Mouse (Mus musculus): Measurements from ENCODE around the gene Cyb5b.
"Not testable (repeated sequence)": the region's sequence is repeated elsewhere in the genome, so short reads cannot be mapped to it uniquely, and the experiment has no call there.

The Cyb5b gene

DNA sequence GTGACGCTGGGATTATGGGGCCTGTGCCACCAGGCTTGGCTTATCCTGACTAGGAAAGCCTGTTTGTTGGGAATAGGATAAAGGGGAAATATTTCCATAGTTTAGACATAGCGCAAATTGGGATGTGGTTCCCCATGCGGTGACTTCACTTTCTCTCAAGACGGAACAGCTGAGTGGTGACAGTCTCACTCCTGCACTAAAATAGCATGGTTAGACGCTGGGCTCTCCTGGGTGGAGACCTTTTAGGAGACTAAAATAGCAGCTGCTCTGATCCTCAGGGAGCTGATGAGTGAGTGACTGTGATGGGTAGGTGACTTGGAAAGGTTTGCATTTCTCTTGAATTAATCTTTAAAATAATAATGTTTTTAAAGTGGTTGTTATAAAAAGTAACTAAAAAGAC, 17.4 kb downstream of the Cyb5b start:
- no peak for DNase-seq (ENCODE audit: extremely low read depth, low read depth)

DNA sequence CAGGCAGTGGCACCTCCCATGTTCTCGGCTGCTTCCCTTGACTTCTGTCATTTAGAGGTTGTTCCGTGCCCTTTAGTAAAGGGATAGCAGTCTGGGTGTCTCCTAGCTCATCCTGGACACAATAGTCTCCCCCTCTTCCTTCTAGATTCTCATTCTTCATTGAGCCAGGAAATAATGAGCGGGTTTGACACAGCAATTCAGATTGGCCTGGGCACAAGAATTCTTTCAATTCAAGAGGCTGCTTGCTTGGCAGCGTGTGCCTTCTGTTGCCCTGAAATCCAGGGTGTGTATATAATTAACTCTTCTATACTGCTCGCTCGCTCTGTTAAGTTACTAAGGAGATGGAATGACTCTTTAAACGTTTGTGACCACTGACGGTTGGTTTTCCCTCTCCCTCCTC, 21.7 kb downstream of the Cyb5b start:
- no peak for DNase-seq (ENCODE audit: extremely low read depth, low read depth)

DNA sequence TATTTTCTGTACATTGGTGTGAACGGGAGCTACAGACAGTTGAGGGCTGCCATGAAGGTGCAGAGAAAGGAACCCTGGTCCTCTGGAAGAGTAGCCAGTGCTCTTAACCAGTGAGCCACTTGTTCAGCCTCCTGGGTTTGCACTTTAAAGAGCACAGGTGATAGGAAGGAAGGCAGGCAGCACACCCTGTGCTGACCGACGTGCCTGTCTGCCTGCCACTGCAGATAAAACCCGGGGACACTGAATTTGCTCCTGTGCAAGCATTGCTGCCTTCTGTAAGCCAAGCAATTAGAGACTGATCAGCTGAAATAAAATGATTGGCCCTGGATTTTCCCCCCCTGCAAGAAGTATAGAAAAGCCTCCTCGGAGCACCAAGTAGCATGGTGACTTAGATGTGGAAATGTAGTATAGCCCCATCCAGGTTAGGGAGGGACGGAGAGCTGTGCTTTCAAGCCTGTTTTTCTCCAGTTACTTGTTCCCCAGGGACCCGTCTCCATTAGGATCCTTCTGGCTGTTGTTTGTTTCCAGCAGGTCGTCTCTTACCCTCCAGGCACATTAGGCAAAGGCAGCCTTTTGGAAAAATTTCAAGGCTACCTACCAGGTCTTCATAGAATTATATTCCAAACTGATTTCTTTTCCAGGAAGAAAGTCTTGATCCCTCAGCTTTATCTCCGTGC, 22.7 kb downstream of the Cyb5b start:
- DNase-seq (ENCODE audit: extremely low read depth, low read depth) = no peak

DNA sequence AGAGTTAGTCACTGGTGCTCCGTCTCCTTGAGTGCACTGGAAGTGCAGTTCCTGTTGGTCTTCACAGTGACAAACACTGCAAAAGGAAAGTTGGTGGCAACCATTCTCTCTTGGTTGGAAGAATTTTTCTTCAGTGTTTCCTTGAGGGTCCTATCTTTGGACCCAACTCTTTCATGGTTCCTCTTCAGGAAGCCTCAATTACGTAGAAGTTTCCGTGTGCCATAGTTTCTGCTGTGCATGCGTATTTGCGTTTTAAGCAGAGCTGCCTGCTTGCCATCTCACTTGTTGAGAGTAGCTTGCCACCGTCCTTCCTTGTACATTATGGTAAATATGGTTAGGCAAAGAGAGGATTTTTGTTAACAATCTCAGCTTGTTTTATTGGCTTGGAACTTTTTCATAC, 30.7 kb downstream of the Cyb5b start:
- DNase-seq (ENCODE audit: extremely low read depth, low read depth) = no peak

DNA sequence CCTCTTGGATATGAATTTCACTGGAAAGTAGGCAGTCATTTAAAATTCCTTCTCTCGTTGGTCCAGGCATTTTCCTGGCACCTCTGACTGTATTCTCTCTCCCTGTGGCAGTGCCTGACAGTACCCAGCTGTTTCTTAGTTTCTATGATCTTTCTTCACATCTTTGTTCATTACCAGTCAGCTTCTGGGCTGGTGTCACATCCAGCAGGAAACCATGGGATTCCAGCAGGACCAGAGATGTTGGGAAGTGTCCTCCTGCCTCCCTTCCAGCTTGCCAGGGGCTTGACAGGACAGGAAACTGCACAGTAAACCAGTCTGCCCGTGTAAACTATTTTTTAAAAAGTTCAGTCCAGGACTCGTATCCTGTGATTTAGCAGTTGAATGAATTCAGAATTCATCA, 34.6 kb downstream of the Cyb5b start:
- no peak for DNase-seq (ENCODE audit: extremely low read depth, low read depth)

DNA sequence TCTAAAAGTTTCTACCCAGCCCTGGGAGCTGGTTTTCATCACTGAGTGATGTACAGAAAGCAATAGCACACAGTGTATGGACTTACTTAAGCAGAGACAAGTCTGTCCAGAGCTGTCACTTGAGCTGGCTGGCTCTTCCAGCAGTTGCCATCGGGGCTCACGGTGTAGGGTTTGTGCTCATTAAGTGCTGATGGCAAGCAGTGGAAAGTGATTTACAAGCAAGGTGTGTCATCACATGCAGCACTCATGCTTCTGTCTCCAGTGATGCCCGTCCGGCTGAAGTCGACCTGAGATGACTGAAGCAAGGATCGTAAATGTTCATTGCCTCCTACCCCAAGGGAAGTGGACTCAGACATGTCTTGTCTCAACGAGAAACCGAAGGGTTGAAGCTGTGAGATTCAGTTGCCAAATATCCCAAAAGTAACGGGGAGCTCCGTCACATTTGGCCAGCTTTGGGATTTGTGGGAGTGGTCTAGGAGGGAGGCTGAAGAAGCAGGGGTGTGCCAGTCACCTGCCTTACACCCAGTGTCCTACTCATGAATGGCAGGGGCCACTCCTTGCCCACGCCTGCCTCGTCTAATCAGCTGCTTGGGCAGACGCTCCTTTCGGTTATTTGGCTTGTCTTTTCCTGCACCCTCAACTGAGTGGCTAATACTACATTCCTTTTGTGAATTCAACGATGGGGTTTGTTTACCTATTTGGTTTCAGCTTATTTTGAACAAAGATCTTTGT, 36.4 kb downstream of the Cyb5b start:
- no peak for DNase-seq (ENCODE audit: extremely low read depth, low read depth)

DNA sequence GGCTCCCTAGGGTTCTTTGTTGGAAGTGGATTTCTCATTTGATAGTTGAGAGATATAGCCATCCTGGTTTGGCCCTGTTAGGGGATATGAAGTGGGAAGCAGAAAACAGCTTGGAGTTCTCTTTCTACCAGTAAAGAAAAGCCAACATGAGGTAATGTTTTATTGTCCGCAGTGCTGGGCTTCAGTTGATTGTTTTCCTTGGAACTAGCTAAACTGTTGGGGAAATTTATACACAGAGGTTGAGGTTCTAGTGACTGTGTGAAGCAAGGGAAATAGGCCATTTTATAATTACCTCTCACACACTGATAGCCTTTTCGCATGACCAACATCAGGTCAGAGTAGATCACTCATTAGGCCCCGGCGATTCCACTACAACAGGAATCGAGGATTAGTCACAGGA, 37.2 kb downstream of the Cyb5b start:
- no peak for DNase-seq (ENCODE audit: extremely low read depth, low read depth)

DNA sequence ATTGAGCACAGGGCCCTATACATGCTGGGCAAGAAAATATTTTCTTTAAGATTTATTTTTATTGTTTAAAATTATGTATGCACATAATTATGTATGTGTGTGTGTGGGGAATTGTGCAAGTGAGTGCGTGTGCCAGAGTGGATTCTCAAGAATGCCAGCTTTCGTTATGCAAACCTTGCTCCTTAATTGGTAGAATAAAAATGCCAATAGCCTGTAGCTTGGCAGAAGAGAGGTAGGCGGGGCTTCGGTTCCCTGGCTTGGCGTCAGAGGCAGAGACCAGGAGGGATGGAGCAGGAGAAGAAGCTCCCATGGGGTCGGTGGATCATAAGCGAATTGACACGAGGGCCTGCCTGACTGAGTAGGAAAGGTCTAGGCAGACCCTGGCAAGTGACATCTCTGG, 42.2 kb downstream of the Cyb5b start:
- no peak for DNase-seq (ENCODE audit: extremely low read depth, low read depth)

DNA sequence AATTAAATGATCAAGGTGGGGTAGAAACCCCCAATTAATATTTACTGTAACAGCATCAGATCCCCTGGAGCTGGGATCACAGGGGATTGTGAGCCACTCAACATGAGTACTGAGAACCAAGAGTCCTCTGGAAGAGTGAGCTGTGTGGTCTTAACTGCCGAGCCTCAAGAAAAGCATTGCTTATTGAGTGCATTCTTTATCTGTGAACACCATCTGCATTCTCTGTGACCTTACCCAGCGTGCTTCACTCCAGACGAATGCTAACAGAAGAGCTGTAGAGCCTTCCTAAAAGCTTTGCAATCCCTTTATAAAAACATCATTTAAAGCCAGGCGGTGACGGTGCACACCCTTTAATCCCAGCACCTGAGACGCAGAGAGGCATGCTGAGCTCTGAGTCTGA, 42.9 kb downstream of the Cyb5b start:
- DNase-seq (ENCODE audit: extremely low read depth, low read depth) = no peak

DNA sequence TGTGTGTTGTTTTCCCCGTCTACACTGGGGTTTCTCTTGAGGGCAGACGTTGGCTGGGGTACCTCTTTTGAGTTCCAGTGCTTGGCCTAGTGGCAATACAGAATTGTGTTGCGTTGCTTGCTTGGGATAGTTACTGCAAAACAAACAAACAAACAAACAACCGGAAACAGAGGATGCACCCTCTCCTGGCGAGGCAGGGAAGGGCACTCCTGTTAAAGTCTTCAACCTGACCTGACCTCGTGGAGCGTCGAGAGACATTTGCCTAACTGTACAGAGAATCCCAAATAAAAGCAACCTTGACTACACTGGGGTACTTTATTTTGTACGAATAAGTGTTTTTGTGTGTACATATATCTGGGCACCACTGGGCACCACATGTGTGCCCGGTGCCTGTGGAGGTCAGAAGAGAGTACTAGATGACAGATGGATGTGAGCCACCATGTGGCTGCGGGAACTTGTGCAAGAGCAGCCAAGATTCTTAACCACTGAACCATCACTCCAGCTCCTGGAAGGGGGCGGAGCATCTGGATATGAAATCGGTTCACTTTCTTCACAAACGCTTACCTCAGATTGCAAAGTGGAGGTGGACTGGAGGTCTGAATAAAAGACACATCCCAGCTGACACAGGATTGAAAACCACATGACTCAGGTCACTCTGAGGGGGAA, 44.5 kb downstream of the Cyb5b start:
- DNase-seq (ENCODE audit: extremely low read depth, low read depth) = no peak

DNA sequence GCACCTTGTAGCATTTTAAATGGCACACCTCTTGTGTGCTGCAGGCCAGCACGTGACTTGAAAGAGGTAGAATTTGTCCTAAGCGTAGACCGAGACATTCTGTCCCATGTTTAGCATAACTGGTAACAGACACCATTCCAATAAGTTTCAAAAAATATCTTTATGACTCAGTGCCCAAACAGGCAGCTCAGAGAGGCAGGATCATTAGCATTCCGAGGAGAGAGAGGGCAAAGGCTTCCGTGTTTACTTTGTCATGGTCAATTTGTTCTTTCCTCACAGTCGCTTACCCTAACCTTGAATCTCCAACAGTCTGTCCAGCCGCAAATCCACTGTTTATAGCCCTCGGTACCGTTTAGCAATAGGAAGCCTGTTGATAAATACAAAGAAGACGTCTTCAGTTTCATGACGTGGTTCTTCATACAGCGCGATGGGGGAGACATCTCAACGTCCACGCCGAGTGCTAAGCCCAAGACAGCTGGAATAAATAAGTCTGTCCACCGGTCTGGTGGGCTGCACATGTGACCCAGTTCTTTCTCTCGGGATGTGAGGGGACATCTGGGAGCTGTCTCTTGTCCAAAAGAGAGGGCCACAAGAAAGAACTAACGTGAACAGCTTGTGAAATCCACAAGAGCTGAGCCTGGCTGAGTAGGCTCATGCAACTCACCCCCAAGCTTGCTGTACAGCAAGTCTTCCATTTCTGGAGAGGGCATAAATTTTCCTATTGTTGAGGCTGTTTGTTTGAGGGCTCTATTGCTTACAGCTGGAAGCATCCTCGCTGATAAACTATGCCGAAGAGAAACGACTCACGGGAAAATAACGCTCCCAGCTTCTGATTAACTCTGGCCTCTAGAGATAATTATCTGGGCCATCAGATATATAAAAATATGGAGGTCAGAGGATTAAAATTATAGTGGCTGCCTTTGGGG, 47.7 kb downstream of the Cyb5b start:
- DNase-seq (ENCODE audit: extremely low read depth, low read depth) = no peak

DNA sequence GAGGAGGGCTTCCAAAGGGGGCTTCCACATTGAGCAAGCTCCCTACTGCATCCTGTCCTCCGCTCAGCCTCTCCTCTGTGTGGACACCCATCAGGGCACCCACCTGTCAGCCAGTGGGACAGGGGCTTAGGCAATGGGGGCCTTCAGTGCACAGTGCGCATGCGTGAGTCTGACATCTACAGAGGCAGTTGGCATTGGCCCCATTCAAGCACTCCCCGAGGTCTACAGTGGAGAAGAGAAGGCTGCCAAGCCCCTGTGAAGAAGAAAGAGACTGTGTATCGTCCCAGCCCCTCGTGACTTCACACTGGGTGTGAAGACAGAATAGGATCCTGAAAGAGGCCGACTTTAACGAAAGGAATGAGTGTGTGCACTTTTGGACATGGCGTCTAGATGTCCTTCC, 54.7 kb downstream of the Cyb5b start:
- no peak for DNase-seq (ENCODE audit: extremely low read depth, low read depth)

DNA sequence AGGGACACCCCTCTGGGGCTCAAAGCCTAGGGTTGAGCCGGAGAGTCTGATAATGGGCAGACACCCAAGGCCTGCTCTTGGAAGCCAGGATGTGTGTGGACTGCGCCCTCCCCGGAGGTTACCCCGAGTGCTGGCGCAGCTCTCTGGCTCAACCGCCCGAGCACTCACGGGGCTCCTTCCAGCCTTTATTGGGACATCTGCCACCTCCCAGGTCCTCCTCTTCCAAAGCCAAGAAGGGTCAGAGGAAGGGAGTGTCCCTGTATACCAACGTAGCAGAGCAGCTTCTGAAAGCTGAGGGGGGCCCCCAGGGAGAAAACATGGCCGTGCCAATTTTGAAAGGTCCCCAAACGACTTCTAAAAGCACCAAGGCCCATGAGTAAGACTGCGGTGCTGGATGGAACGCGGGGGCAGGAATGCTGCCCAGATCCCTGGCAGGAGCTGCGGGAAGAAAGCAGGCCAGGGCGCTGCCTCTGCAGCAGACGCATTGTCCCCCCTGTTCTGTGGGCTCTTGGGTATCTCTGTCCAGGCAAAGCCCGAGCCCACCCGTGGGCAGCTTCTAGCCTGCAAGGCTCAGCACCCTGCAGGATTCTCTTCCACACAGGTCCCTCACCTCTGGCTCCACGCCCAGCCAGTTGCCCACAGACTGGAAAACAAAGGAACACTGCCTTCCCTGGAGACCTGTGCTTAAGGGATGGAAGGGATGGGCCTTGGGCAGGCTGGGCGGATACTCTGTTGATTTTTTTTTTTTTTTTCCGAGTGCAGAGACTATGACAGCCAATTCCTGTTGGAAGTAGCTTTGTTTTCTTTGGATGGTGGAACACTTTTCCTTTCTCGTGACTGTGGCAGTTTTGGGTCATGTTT, 55.5 kb downstream of the Cyb5b start:
- DNase-seq (ENCODE audit: extremely low read depth, low read depth) = no peak

DNA sequence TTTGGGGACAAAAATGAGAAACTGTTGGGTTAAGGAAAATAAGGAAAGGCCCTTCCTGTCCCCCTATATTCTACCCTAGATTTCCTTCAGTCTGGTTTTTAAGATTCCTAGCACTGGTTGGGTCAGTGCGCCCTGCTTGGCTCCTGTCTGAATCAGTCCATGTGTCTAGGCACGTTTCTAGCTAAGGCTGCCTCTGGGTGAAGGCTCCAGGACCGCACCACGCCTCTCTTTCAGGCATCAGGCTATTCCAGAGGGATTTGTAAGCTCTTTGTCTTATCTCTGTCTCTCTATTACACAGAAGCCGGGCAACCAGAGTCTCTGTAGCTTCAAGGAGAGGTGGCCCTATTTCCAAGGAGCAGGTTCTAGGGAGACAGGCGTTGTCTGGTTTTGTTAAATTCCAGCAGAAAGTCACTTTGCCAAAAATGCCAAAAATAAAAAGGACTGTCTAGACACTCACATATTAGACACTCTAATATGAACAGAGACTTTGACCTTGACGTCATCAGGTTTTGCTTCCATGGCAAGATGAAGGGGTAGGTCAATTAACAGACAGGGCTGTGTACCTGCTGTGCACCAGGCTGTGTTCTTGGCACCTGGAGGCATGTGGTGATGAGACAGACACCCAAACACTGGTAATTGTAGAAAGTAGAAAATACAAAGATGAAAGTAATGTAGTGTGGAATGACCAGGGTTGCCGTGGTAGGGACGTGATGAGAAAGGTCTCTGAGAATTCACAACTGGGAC, 56.5 kb downstream of the Cyb5b start:
- DNase-seq (ENCODE audit: extremely low read depth, low read depth) = no peak

DNA sequence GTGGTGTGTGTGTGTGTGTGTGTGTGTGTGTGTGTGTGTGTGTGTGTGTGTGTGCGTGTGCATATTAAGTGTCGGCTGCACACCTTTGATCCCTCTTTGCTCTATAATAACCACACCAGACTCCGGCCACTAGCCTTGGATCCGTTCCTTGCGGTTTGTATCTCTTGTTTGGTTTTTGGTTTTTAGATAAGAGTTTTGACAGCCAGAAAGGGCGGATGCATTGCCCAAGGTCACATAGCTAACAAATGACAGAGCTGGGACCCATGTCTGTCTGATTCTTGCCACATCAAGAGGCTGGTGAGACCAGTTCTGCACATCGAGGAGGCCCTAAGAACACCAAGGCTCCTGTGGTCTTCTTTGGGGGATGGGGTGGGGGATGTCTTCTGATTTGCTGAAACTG, 58.7 kb downstream of the Cyb5b start:
- DNase-seq (ENCODE audit: extremely low read depth, low read depth) = no peak

DNA sequence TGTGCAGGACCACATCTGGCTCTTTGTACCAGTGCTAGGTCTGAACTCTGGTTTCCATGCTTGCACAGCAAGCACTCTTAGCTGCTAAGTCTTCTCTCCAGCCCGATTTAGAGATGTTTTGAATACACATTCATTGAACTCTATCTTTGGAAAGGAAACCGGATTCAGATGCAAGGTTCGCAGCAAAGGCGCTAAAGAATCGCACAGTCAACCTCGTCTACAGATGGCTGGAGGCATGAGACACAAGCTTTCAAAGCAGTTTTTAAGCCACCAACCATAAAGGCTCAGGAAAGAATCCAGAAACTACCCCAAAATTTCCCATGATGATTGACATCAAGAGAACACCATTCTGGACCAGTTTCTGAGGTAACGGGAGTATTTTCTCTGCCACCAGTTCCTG, 61.6 kb downstream of the Cyb5b start:
- no peak for DNase-seq (ENCODE audit: extremely low read depth, low read depth)

DNA sequence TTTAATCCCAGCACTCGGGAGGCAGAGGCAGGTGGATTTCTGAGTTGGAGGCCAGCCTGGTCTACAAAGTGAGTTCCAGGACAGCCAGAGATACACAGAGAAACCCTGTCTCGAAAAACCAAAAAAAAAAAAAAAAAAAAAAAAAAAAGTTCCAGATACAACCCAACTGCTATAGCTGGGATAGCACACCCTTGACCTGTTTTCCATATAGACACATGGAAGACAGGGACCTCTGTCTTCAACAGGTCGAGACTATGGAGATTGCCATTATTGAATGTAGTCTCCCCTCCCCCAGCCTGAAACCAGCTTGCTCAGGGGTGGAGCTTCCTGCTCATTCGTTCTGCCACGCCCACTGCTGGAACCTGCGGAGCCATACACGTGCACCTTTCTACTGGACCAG, 66.8 kb downstream of the Cyb5b start:
- not testable (repeated sequence) for DNase-seq (ENCODE audit: extremely low read depth, low read depth)

DNA sequence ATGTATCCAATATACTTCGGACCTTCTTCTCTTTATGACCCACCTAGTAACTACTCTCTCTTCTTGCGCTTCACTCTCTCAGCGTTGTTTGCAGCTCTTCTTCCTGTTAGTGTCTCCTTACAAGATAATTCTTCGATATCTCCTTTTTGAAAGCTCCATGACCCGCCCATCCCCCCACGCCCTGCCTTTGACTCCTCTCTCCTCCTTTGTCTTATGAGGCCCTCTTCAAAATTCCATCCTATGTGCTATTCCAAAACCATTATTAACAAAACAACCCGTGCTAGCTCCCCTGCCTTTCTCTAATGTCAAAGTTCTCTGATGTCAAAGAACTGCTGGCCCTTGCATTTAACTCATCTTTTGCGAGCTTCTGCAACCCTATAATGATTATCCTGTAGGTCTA, 67.7 kb downstream of the Cyb5b start:
- DNase-seq (ENCODE audit: extremely low read depth, low read depth) = no peak

DNA sequence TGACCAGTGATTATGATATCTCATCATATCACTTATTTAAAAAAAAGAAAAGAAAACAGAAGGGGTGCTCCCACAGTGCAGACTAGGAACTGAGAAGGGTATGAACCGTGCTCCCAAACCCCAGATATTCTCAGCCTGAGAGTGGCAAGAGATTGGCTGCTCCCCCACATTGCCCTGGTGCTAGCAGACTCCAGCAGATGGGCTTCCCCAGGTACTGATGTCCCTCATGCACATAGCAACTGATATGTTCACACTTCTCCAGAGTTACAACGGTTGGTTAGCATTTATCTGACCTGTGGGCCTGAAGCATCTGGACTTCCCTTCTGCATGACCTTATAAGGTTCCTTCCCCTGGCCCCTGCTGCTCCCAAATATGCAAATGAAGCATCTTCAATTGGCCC, 68.6 kb downstream of the Cyb5b start:
- peak; percentile 44 for DNase-seq (ENCODE audit: extremely low read depth, low read depth)

All from MEL-GATA-1-ER (cell line).